Mouse (Mus musculus) G1E (cell line): ENCODE data around the gene Mpzl2. TPM values are rescaled to one million over a fixed set of nuclear protein-coding genes. Genes with fewer than 3 reads are reported as not detected.

Experiments
- ATAC-seq: 2 replicates; pipeline ENCODE4 v1.8.0; 2016; ENCODE audit warnings: mild to moderate bottlenecking; ENCODE audit not compliant: insufficient number of reproducible peaks, poor library complexity, low FRiP score, severe bottlenecking; ENCODE audit errors: extremely low read depth
- DNase-seq: peaks from one replicate; pipeline ENCODE4 v3.0.0; 2012; ENCODE audit warnings: low spot score
- H3K27me3 ChIP-seq: 2 replicates; pipeline ENCODE4 v1.6.1; 2012; ENCODE audit warnings: mild to moderate bottlenecking, low read length, inconsistent platforms; ENCODE audit not compliant: insufficient read depth
- H3K36me3 ChIP-seq: replicated peaks from 2 replicates; pipeline ENCODE3; 2012; ENCODE audit warnings: mild to moderate bottlenecking, inconsistent platforms
- H3K4me1 ChIP-seq: 2 replicates; pipeline ENCODE4 v1.6.1; 2012; ENCODE audit warnings: low read depth, low read length, inconsistent platforms, mixed read lengths; ENCODE audit not compliant: insufficient read depth
- H3K4me3 ChIP-seq: 2 replicates; pipeline ENCODE4 v1.5.1; 2012; ENCODE audit warnings: low read depth, mild to moderate bottlenecking, inconsistent platforms, low read length, moderate library complexity, mixed read lengths
- H3K9me3 ChIP-seq: replicated peaks from 2 replicates; pipeline ENCODE4 v1.6.1; 2012; ENCODE audit warnings: inconsistent platforms
- CTCF ChIP-seq: IDR thresholded peaks from 2 replicates; pipeline ENCODE4 v1.5.1; 2012; ENCODE audit warnings: low read depth, low read length, inconsistent platforms, mixed read lengths
- GATA1 ChIP-seq: IDR thresholded peaks from 2 replicates; pipeline ENCODE4 v1.6.1; 2012; ENCODE audit warnings: borderline replicate concordance, low read length, inconsistent platforms, mixed read lengths
- GATA2 ChIP-seq: IDR thresholded peaks from 2 replicates; pipeline ENCODE4 v1.6.1; 2012; ENCODE audit warnings: low read depth, low read length, inconsistent platforms, borderline replicate concordance
- POLR2AphosphoS5 ChIP-seq: IDR thresholded peaks from 2 replicates; pipeline ENCODE4 v1.6.1; 2012; ENCODE audit warnings: low read depth, low read length, inconsistent platforms; ENCODE audit not compliant: insufficient replicate concordance
- TAL1 ChIP-seq: conservative IDR thresholded peaks from 2 replicates; pipeline ENCODE4 v1.6.1; 2012; ENCODE audit warnings: low read depth, low read length, inconsistent platforms, mixed read lengths
- polyA plus RNA-seq: library from polyadenylated mRNA; stranded (reverse); fragments of >175 nt; gene quantifications from 2 replicates; pipeline ENCODE4 v1.2.3, GENCODE M21; 2012
- total RNA-seq, 2 experiments: library from RNA; stranded (forward) in 1 of 2; stranded (reverse) in 1 of 2; fragments of 200-1000 nt in 1 of 2; fragments of >200 nt in 1 of 2; fragmentation: Nextera tagmentation in 1 of 2; gene quantifications; 2 replicates each; pipeline ENCODE4 v1.2.3; 2014 to 2017

Gene Mpzl2
- total and polyA plus RNA-seq, 3 experiments = 1.4 TPM; not detected in 2

GRCm38 (mm10) chr9:45010461-45010860 is 29.1 kb upstream of the Mpzl2 start:
- no peak for TF ChIP-seq CTCF
- no peak for TF ChIP-seq TAL1
- no peak for TF ChIP-seq GATA2
- TF ChIP-seq POLR2AphosphoS5 = no peak
- no peak for TF ChIP-seq GATA1
- DNase-seq = no peak
- Histone ChIP-seq H3K4me3 (no peak overlapping the region), H3K27me3 (peaks cover 18% of the 10 kb centered on the region), H3K36me3 (no peaks in the 10 kb centered on the region), H3K4me1 (no peaks in the 10 kb centered on the region), H3K9me3 (no peaks in the 10 kb centered on the region)
- no peak for ATAC-seq

DNA sequence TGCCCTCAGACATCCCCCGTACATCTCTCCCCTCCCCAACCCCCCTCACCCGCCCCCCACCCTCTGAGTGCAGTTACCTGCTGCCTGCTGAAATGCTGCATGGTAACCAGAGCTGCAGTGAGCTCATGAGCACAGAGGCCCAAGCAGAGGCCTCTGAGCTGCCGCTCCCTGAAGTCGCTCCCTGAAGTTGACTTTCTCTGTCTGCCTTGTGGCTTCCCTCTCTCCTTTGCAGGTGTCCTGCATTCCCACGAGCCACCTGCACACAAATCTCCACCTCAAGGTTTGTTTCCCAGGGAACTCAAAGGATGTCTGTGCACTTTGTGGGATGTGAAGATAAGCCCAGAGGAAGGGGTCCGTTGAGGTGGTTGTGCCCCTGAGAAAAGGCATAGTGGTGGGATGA is 28.3 kb upstream of the Mpzl2 start:
- Histone ChIP-seq H3K27me3 (peaks cover 18% of the 10 kb centered on the region), H3K9me3 (no peaks in the 10 kb centered on the region), H3K4me3 (no peak overlapping the region), H3K4me1 (no peaks in the 10 kb centered on the region), H3K36me3 (no peaks in the 10 kb centered on the region)
- DNase-seq (no peak), ATAC-seq (no peak)
- TF ChIP-seq CTCF (no peak), TAL1 (no peak), POLR2AphosphoS5 (no peak), GATA1 (no peak), GATA2 (no peak)

DNA sequence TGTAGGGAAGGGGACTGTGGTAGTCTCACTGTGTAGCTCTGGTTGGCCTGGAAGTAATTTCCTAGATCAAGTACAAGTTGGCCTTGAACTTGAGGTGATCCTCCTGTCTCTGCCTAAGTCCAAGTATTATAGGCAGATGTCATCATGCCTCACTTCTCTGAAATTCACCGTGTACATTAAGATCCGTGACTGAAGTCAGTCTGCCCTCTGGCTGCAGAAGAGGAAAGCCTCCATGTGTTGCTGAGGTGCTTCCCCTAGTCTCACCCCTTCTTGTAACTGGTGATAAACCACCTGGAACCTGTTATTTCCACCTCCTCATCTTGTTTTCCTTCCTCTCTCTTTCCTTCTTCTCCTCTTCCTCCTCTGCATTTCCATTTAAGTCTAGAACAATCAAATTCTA is 24.7 kb upstream of the Mpzl2 start:
- Histone ChIP-seq H3K4me3 (no peak overlapping the region), H3K4me1 (no peaks in the 10 kb centered on the region), H3K36me3 (no peaks in the 10 kb centered on the region), H3K9me3 (no peaks in the 10 kb centered on the region), H3K27me3 (peaks cover 11% of the 10 kb centered on the region)
- ATAC-seq (no peak), DNase-seq (no peak)
- TF ChIP-seq CTCF = no peak

DNA sequence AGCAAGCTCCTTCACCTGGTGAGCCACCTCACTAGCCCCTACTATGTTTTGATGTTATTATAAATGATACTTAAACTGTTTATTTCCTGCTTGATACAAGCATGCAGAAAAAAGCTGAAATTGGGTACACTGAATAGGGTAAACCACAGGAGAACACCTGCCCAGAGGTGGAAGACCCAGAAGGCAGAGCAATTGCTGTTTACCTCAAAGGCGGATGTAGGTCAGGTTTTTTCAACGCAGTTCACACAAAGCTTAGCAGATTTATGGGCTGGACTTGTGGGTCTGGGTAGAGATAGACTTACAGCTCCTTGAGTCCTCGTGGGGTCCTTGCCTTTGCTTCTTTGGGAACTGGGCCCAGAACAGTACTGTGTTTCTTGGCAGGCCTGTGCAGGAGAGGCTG is 23.8 kb upstream of the Mpzl2 start:
- no peak overlapping the region for H3K4me3 ChIP-seq
- H3K9me3 ChIP-seq = no peaks in the 10 kb centered on the region
- H3K4me1 ChIP-seq = no peaks in the 10 kb centered on the region
- peaks cover 11% of the 10 kb centered on the region for H3K27me3 ChIP-seq
- no peak for DNase-seq
- no peak for ATAC-seq
- TF ChIP-seq GATA1 (no peak), CTCF (no peak), POLR2AphosphoS5 (no peak), GATA2 (no peak), TAL1 (no peak)
- H3K36me3 ChIP-seq = no peaks in the 10 kb centered on the region

GRCm38 (mm10) chr9:45018031-45018430 is 21.6 kb upstream of the Mpzl2 start:
- ATAC-seq (no peak), DNase-seq (no peak)
- TF ChIP-seq TAL1 (no peak), GATA2 (no peak), POLR2AphosphoS5 (no peak), GATA1 (no peak), CTCF (no peak)
- Histone ChIP-seq H3K27me3 (0 out of 2 replicates have a peak, but pooled peaks cover 4% of the 10 kb centered on the region), H3K36me3 (no peaks in the 10 kb centered on the region), H3K9me3 (no peaks in the 10 kb centered on the region), H3K4me1 (no peaks in the 10 kb centered on the region), H3K4me3 (no peak overlapping the region)

GRCm38 (mm10) chr9:45022800-45023199 is 16.8 kb upstream of the Mpzl2 start:
- H3K27me3 ChIP-seq = peaks cover 25% of the 10 kb centered on the region
- H3K4me3 ChIP-seq = no peak overlapping the region
- no peaks in the 10 kb centered on the region for H3K9me3 ChIP-seq
- peak; percentile 38 for DNase-seq
- no peaks in the 10 kb centered on the region for H3K4me1 ChIP-seq
- no peaks in the 10 kb centered on the region for H3K36me3 ChIP-seq
- TF ChIP-seq GATA1 (no peak), CTCF (peak; percentile 72)
- no peak for ATAC-seq

- TF ChIP-seq TAL1 = no peak
- TF ChIP-seq CTCF = no peak
- TF ChIP-seq GATA2 = no peak
- TF ChIP-seq POLR2AphosphoS5 = no peak
- no peak for TF ChIP-seq GATA1
- DNase-seq = no peak
- peaks cover 32% of the 10 kb centered on the region for H3K27me3 ChIP-seq
- H3K36me3 ChIP-seq = no peaks in the 10 kb centered on the region
- ATAC-seq = no peak
- no peaks in the 10 kb centered on the region for H3K9me3 ChIP-seq
- H3K4me1 ChIP-seq = no peaks in the 10 kb centered on the region
- H3K4me3 ChIP-seq = no peak overlapping the region
Observed at GRCm38 (mm10) chr9:45023638-45024037, 16.0 kb upstream of the Mpzl2 start.
